8 mouse cellular contexts compared by ENCODE assay signal in genomic region chr5:23386562-23387312, GRCm38 (mm10). TPM values are rescaled to one million over a fixed set of nuclear protein-coding genes. Genes with fewer than 3 reads are reported as not detected.
DNase-seq lines count a peak whose midpoint lies in the region; ATAC-seq and TF ChIP-seq lines count a peak whose summit lies in the region.

No protein-coding gene starts in this region.

- no peaks in the 10 kb centered on the region for H3K36me3 ChIP-seq in heart, embryonic 11.5 days (ENCODE audit: control insufficient read depth, insufficient read depth, low read length)
- no peaks in the 10 kb centered on the region for H3K36me3 ChIP-seq in kidney, embryonic 15.5 days
- H3K36me3 ChIP-seq in limb, embryonic 15.5 days, result no peaks in the 10 kb centered on the region
- H3K36me3 ChIP-seq in midbrain, postnatal 0 days (ENCODE audit: insufficient read depth, low read length), result no peaks in the 10 kb centered on the region

- TF ChIP-seq POLR2A in embryonic fibroblast, embryonic 13.5 days (IDR thresholded peaks at IDR 0.05; ENCODE audit: low read depth, low read length), result no peak; the same call in 1 of the 2 replicates

- no peaks in the 10 kb centered on the region for H3K9me3 ChIP-seq in heart, embryonic 11.5 days (replicated peaks; ENCODE audit: control insufficient read depth, low read length)
- 0 out of 2 replicates have a peak, but pooled peaks cover 4% of the 10 kb centered on the region for H3K9me3 ChIP-seq in kidney, embryonic 15.5 days (replicated peaks)
- no peaks in the 10 kb centered on the region for H3K9me3 ChIP-seq in limb, embryonic 15.5 days
- H3K9me3 ChIP-seq in midbrain, postnatal 0 days (ENCODE audit: low read length), result no peaks in the 10 kb centered on the region

- ATAC-seq in heart, embryonic 11.5 days (replicated peaks; ENCODE audit: insufficient number of reproducible peaks, low FRiP score, low TSS enrichment), result peak; percentile 87
- peak; percentile 94 for ATAC-seq in kidney, embryonic 15.5 days (replicated peaks; ENCODE audit: low FRiP score)
- ATAC-seq in limb, embryonic 15.5 days (ENCODE audit: insufficient number of reproducible peaks, low FRiP score, low TSS enrichment, low read depth), result peak; percentile 86
- peak; percentile 92 for ATAC-seq in midbrain, postnatal 0 days (ENCODE audit: low FRiP score)

- H3K4me1 ChIP-seq in embryonic fibroblast, embryonic 13.5 days (ENCODE audit: control insufficient read depth, insufficient read depth, low read length), result peaks cover 11% of the 10 kb centered on the region; the same call in 1 of the 2 replicates
- H3K4me1 ChIP-seq in heart, embryonic 11.5 days (ENCODE audit: control insufficient read depth, insufficient read depth, low read length), result peaks cover 8% of the 10 kb centered on the region; the same call in 1 of the 2 replicates
- peaks cover 22% of the 10 kb centered on the region for H3K4me1 ChIP-seq in kidney, embryonic 15.5 days
- peaks cover 22% of the 10 kb centered on the region for H3K4me1 ChIP-seq in limb, embryonic 15.5 days
- no peaks in the 10 kb centered on the region; the same call in 1 of the 2 replicates for H3K4me1 ChIP-seq in midbrain, postnatal 0 days (ENCODE audit: insufficient read depth, low read length)

- peak overlapping the region; percentile 54 for H3K4me2 ChIP-seq in heart, embryonic 11.5 days
- peak overlapping the region; percentile 76 for H3K4me2 ChIP-seq in kidney, embryonic 15.5 days
- H3K4me2 ChIP-seq in limb, embryonic 15.5 days, result peak overlapping the region; percentile 66
- peak overlapping the region; percentile 61 for H3K4me2 ChIP-seq in midbrain, postnatal 0 days (ENCODE audit: low read depth, low read length, poor library complexity, severe bottlenecking)

- H3K27ac ChIP-seq in embryonic fibroblast, embryonic 13.5 days (ENCODE audit: insufficient read depth, low read length), result peak overlapping the region; percentile 95
- peak overlapping the region; percentile 16 for H3K27ac ChIP-seq in heart, embryonic 11.5 days (ENCODE audit: low read depth, low read length)
- H3K27ac ChIP-seq in kidney, embryonic 15.5 days, result peak overlapping the region; percentile 83
- peak overlapping the region; percentile 90 for H3K27ac ChIP-seq in limb, embryonic 15.5 days
- peak overlapping the region; percentile 88 for H3K27ac ChIP-seq in midbrain, postnatal 0 days (ENCODE audit: low read depth, low read length)

- H3K27me3 ChIP-seq in heart, embryonic 11.5 days (ENCODE audit: control insufficient read depth, insufficient read depth, low read length), result no peaks in the 10 kb centered on the region
- no peaks in the 10 kb centered on the region for H3K27me3 ChIP-seq in kidney, embryonic 15.5 days
- no peaks in the 10 kb centered on the region for H3K27me3 ChIP-seq in limb, embryonic 15.5 days
- H3K27me3 ChIP-seq in midbrain, postnatal 0 days (ENCODE audit: insufficient read depth, low read length), result no peaks in the 10 kb centered on the region

- no peak for TF ChIP-seq CTCF in embryonic fibroblast, embryonic 13.5 days (IDR thresholded peaks at IDR 0.05; ENCODE audit: borderline replicate concordance, insufficient read depth, low read length)
- no peak for TF ChIP-seq CTCF in midbrain, postnatal 0 days (IDR thresholded peaks at IDR 0.05)

- peak overlapping the region; percentile 3; the same call in 1 of the 2 replicates for H3K9ac ChIP-seq in heart, embryonic 11.5 days (ENCODE audit: low read depth, low read length)
- 0 out of 2 replicates have a peak overlapping the region, but pooled peaks have one; percentile 35 for H3K9ac ChIP-seq in kidney, embryonic 15.5 days
- peak overlapping the region; percentile 29; the same call in 1 of the 2 replicates for H3K9ac ChIP-seq in limb, embryonic 15.5 days
- peak overlapping the region; percentile 72 for H3K9ac ChIP-seq in midbrain, postnatal 0 days (replicated peaks; ENCODE audit: low read length, poor library complexity, severe bottlenecking)

- DNase-seq in 3134 (ENCODE audit: extremely low read depth, insufficient read length, low spot score), result peak; percentile 92
- peak; percentile 55 to 63 for DNase-seq in adrenal gland, adult 18-20 months (ENCODE audit: low spot score in 2 of 2)
- peak; percentile 94 for DNase-seq in midbrain, postnatal 0 days (ENCODE audit: low spot score)
- peak; percentile 64 to 71 for DNase-seq in spleen, postnatal 14 days (ENCODE audit: low spot score in 2 of 2)

- peak overlapping the region; percentile 47 for H3K4me3 ChIP-seq in embryonic fibroblast, embryonic 13.5 days (ENCODE audit: insufficient read depth, low read length)
- H3K4me3 ChIP-seq in heart, embryonic 11.5 days (ENCODE audit: low read depth, low read length), result peak overlapping the region; percentile 38
- H3K4me3 ChIP-seq in kidney, embryonic 15.5 days (replicated peaks), result peak overlapping the region; percentile 46
- H3K4me3 ChIP-seq in limb, embryonic 15.5 days, result peak overlapping the region; percentile 40
- H3K4me3 ChIP-seq in midbrain, postnatal 0 days (ENCODE audit: low read depth, low read length), result peak overlapping the region; percentile 42

- WGBS in heart, embryonic 11.5 days (ENCODE audit: insufficient replicate concordance), result 3% methylated on average over 22 of the region's 22 CpGs
- 2% methylated on average over 22 of the region's 22 CpGs for WGBS in kidney, embryonic 15.5 days
- WGBS in limb, embryonic 15.5 days, result 2% methylated on average over 22 of the region's 22 CpGs
- WGBS in midbrain, postnatal 0 days, result under 1% methylated on average over 22 of the region's 22 CpGs

RNA-seq across cellular contexts. Expression of gene Kmt2e, which starts 47.5 kb away (rescaled TPM):
- total RNA-seq in adrenal gland, adult 18-20 months (2021), result 10 to 100 TPM; 58.3 to 69.8 TPM
- 52.4 and 71.8 TPM in 2 replicates for polyA plus RNA-seq in embryonic fibroblast, embryonic 13.5 days (2011; ENCODE audit: insufficient read length, low read depth, missing spikeins)
- 61.5 and 65.2 TPM in 2 replicates for polyA plus RNA-seq in heart, embryonic 11.5 days (2014; fragmentation: Nextera tagmentation; extraction: Ambion mirVana)
- polyA plus RNA-seq in kidney, embryonic 15.5 days (2015; fragmentation: Nextera tagmentation; extraction: Ambion mirVana), result 87.5 and 91.5 TPM in 2 replicates
- polyA plus RNA-seq in limb, embryonic 15.5 days (2015; fragmentation: Nextera tagmentation; extraction: Ambion mirVana), result 105 and 109 TPM in 2 replicates
- total RNA-seq in midbrain, postnatal 0 days (2014; rRNA removed), result 49.3 and 66.4 TPM in 2 replicates
- polyA plus RNA-seq in midbrain, postnatal 0 days (2015; fragmentation: Nextera tagmentation; extraction: Ambion mirVana), result 132 and 144 TPM in 2 replicates

Comparison
In these comparisons a context has a peak if more than half of its experiments do, and no peak if none do; other contexts are left out.
1. Peak in every context shown above with its lines: DNase-seq, ATAC-seq, H3K4me3 ChIP-seq and H3K27ac ChIP-seq.
2. H3K27ac ChIP-seq: peak in every context shown above with its lines; median percentile 95 in embryonic fibroblast, embryonic 13.5 days; 90 in limb, embryonic 15.5 days; 88 in midbrain, postnatal 0 days; 83 in kidney, embryonic 15.5 days; 16 in heart, embryonic 11.5 days.
3. H3K9ac ChIP-seq: peak in every context shown above with its lines; median percentile 72 in midbrain, postnatal 0 days; 35 in kidney, embryonic 15.5 days; 29 in limb, embryonic 15.5 days; 3 in heart, embryonic 11.5 days.